Mouse (Mus musculus) ES-E14 (cell line): ENCODE measurements at regions not wholly inside any gene's neighbourhood (a gene's known extent, or its start where the extent isn't known, plus 50 kb on each side); places are given as distances from the start of the nearest gene placed in this dataset.

Experiments
- DNase-seq: peaks from one replicate; pipeline ENCODE4 v3.0.0-alpha.2; 2013; ENCODE audit warnings: low read depth, low spot score
- H3K27ac ChIP-seq: 2 replicates; pipeline ENCODE4 v1.5.1; 2012; ENCODE audit warnings: low read depth, mild to moderate bottlenecking, low read length, moderate library complexity, mixed read lengths; ENCODE audit not compliant: poor library complexity, insufficient read depth, severe bottlenecking
- H3K36me3 ChIP-seq: 2 replicates; pipeline ENCODE4 v1.6.1; 2012; ENCODE audit warnings: mild to moderate bottlenecking, low read length, moderate library complexity, mixed read lengths; ENCODE audit not compliant: control insufficient read depth, poor library complexity, insufficient read depth, severe bottlenecking
- H3K4me1 ChIP-seq, 2 experiments: fragments of 150-350 bp in 1 of 2; sonication (generic) in 1 of 2; 2 replicates each; pipeline ENCODE4 v1.6.1; 2012; ENCODE audit warnings: low read length in 2 of 2, mild to moderate bottlenecking in 1 of 2, mixed read lengths in 1 of 2; ENCODE audit not compliant: control insufficient read depth in 2 of 2, insufficient read depth in 2 of 2, poor library complexity in 1 of 2
- H3K4me3 ChIP-seq, 2 experiments: fragments of 150-350 bp in 1 of 2; sonication (generic) in 1 of 2; 2 replicates each; pipeline ENCODE4 v1.5.1; 2012; ENCODE audit warnings: low read length in 2 of 2, low read depth in 1 of 2, mild to moderate bottlenecking in 1 of 2, mixed read lengths in 1 of 2; ENCODE audit not compliant: insufficient read depth in 1 of 2, poor library complexity in 1 of 2, severe bottlenecking in 1 of 2
- H3K9ac ChIP-seq: 2 replicates; pipeline ENCODE4 v1.6.1; 2012; ENCODE audit warnings: low read depth, mild to moderate bottlenecking, low read length, mixed read lengths; ENCODE audit not compliant: poor library complexity, insufficient read depth, severe bottlenecking
- H3K9me3 ChIP-seq: fragments of 150-350 bp; sonication (generic); 2 replicates; pipeline ENCODE4 v1.6.1; 2012; ENCODE audit warnings: low read depth, mild to moderate bottlenecking, low read length; ENCODE audit not compliant: control insufficient read depth, insufficient read depth
- CHD2 ChIP-seq: IDR thresholded peaks from 2 replicates; pipeline ENCODE4 v1.6.1; 2014; ENCODE audit warnings: mild to moderate bottlenecking, low read depth, low read length, inconsistent platforms
- HCFC1 ChIP-seq: IDR thresholded peaks from 2 replicates; pipeline ENCODE4 v1.6.1; 2012; ENCODE audit warnings: low read length, inconsistent platforms, borderline replicate concordance; ENCODE audit not compliant: insufficient read depth
- MAFK ChIP-seq: IDR thresholded peaks from 2 replicates; pipeline ENCODE4 v1.6.1; 2014; ENCODE audit warnings: mild to moderate bottlenecking, low read depth, low read length, inconsistent platforms; ENCODE audit not compliant: insufficient read depth
- ZC3H11A ChIP-seq: IDR thresholded peaks from 2 replicates; pipeline ENCODE4 v1.6.1; 2012; ENCODE audit warnings: low read depth, mild to moderate bottlenecking, inconsistent platforms, low read length, borderline replicate concordance
- ZNF384 ChIP-seq: IDR thresholded peaks from 2 replicates; pipeline ENCODE4 v1.6.1; 2012; ENCODE audit warnings: low read depth, low read length, inconsistent platforms
- in situ Hi-C, 2 experiments: fragments of 600-800 bp; cut with MboI; formaldehyde crosslinking; loops; one replicate each; pipeline ENCODE4 v1.15.1; 2025; ENCODE audit warnings: low sequenced_read_pairs in 2 of 2, inconsistent platforms in 1 of 2; ENCODE audit not compliant: unreplicated experiment in 2 of 2

- H3K9ac ChIP-seq = no peak overlapping the region
- H3K27ac ChIP-seq = no peak overlapping the region
- DNase-seq = no peak
- H3K9me3 ChIP-seq = no peaks in the 10 kb centered on the region
- H3K36me3 ChIP-seq = no peaks in the 10 kb centered on the region
- TF ChIP-seq CHD2 (no peak), ZNF384 (no peak), ZC3H11A (no peak), HCFC1 (no peak), MAFK (no peak)
- in situ Hi-C loops = no loop called here
- H3K4me1 ChIP-seq = no peaks in the 10 kb centered on the region
- H3K4me3 ChIP-seq = no peak overlapping the region
Measured at GRCm38 (mm10) chr17:51892159-51892558, 59.1 kb upstream of the Satb1 start.
